Mouse (Mus musculus) MEL (cell line): Measurements from ENCODE around the gene Erc2. TPM values are rescaled to one million over a fixed set of nuclear protein-coding genes. Genes with fewer than 3 reads are reported as not detected.

Experiments
- DNase-seq: peaks from one replicate; pipeline ENCODE4 v3.0.0; 2011; ENCODE audit warnings: low read depth, low spot score
- H3K27ac ChIP-seq: 2 replicates; pipeline ENCODE4 v1.5.1; 2012; ENCODE audit warnings: low read depth, mild to moderate bottlenecking, control low read depth, low read length, moderate library complexity; ENCODE audit not compliant: control insufficient read depth
- H3K27me3 ChIP-seq, 2 experiments: fragments of 150-350 bp in 1 of 2; sonication (generic) in 1 of 2; 2 replicates each; pipeline ENCODE4 v1.6.1; 2012; ENCODE audit warnings: low read length in 2 of 2, mild to moderate bottlenecking in 2 of 2, improper control_type of control experiment in 1 of 2, moderate library complexity in 1 of 2; ENCODE audit not compliant: insufficient read depth in 2 of 2, control insufficient read depth in 1 of 2
- H3K36me3 ChIP-seq, 2 experiments: 2 replicates each; pipeline ENCODE4 v1.6.1; 2012 to 2014; ENCODE audit warnings: low read length in 2 of 2, improper control_type of control experiment in 1 of 2, inconsistent platforms in 1 of 2, mild to moderate bottlenecking in 1 of 2; ENCODE audit not compliant: insufficient read depth in 2 of 2, control insufficient read depth in 1 of 2
- H3K4me1 ChIP-seq, 2 experiments: fragments of 150-350 bp in 1 of 2; sonication (generic) in 1 of 2; 2 replicates each; pipeline ENCODE4 v1.6.1; 2012; ENCODE audit warnings: low read length in 2 of 2, improper control_type of control experiment in 1 of 2, mild to moderate bottlenecking in 1 of 2; ENCODE audit not compliant: insufficient read depth in 2 of 2, control insufficient read depth in 1 of 2
- H3K4me3 ChIP-seq, 2 experiments: fragments of 150-350 bp in 1 of 2; sonication (generic) in 1 of 2; 2 replicates each; pipeline ENCODE4 v1.5.1; 2012; ENCODE audit warnings: low read depth in 2 of 2, low read length in 2 of 2, mild to moderate bottlenecking in 2 of 2, moderate library complexity in 2 of 2, control low read depth in 1 of 2, improper control_type of control experiment in 1 of 2; ENCODE audit not compliant: control insufficient read depth in 1 of 2, insufficient read depth in 1 of 2
- H3K79me2 ChIP-seq: 2 replicates; pipeline ENCODE4 v1.6.1; 2012; ENCODE audit warnings: mild to moderate bottlenecking, low read length, moderate library complexity; ENCODE audit not compliant: control insufficient read depth, poor library complexity, insufficient read depth
- H3K9ac ChIP-seq: 2 replicates; pipeline ENCODE4 v1.6.1; 2012; ENCODE audit warnings: low read depth, mild to moderate bottlenecking, control low read depth, low read length, moderate library complexity; ENCODE audit not compliant: control insufficient read depth, poor library complexity, severe bottlenecking
- H3K9me3 ChIP-seq: fragments of 150-350 bp; sonication (generic); replicated peaks from 2 replicates; pipeline ENCODE4 v1.6.1; 2012; ENCODE audit warnings: mild to moderate bottlenecking, low read length, improper control_type of control experiment, moderate library complexity; ENCODE audit not compliant: insufficient read depth
- BHLHE40 ChIP-seq: IDR thresholded peaks from 2 replicates; pipeline ENCODE4 v1.6.1; 2012; ENCODE audit warnings: low read depth, mild to moderate bottlenecking, inconsistent platforms, low read length, improper control_type of control experiment, borderline replicate concordance
- CHD1 ChIP-seq: IDR thresholded peaks from 2 replicates; pipeline ENCODE4 v1.6.1; 2012; ENCODE audit warnings: low read depth, mild to moderate bottlenecking, inconsistent platforms, low read length, improper control_type of control experiment
- CHD2 ChIP-seq: IDR thresholded peaks from 2 replicates; pipeline ENCODE4 v1.6.1; 2011; ENCODE audit warnings: low read length, improper control_type of control experiment
- CTCF ChIP-seq, 3 experiments: IDR thresholded peaks in 2 of 3; conservative IDR thresholded peaks in 1 of 3; 2 replicates each; pipeline ENCODE4 v1.5.1; 2011 to 2012; ENCODE audit warnings: low read length in 3 of 3, low read depth in 2 of 3, mild to moderate bottlenecking in 2 of 3, improper control_type of control experiment in 1 of 3, inconsistent platforms in 1 of 3, mixed read lengths in 1 of 3, moderate library complexity in 1 of 3; ENCODE audit not compliant: control insufficient read depth in 1 of 3, insufficient read depth in 1 of 3, poor library complexity in 1 of 3, severe bottlenecking in 1 of 3
- E2F4 ChIP-seq: IDR thresholded peaks from 2 replicates; pipeline ENCODE4 v1.6.1; 2011; ENCODE audit warnings: low read depth, low read length, improper control_type of control experiment, borderline replicate concordance
- EP300 ChIP-seq, 2 experiments: IDR thresholded peaks; 2 replicates each; pipeline ENCODE4 v1.6.1; 2011; ENCODE audit warnings: improper control_type of control experiment in 2 of 2, low read length in 2 of 2, low read depth in 1 of 2, mild to moderate bottlenecking in 1 of 2
- GABPA ChIP-seq: IDR thresholded peaks from 2 replicates; pipeline ENCODE4 v1.6.1; 2012; ENCODE audit warnings: low read depth, mild to moderate bottlenecking, inconsistent platforms, low read length, improper control_type of control experiment, moderate library complexity
- JUND ChIP-seq: IDR thresholded peaks from 2 replicates; pipeline ENCODE4 v1.6.1; 2011; ENCODE audit warnings: low read depth, mild to moderate bottlenecking, improper control_type of control experiment, low read length
- MAX ChIP-seq: IDR thresholded peaks from 2 replicates; pipeline ENCODE4 v1.6.1; 2011; ENCODE audit warnings: low read length, improper control_type of control experiment
- MEF2A ChIP-seq: IDR thresholded peaks from 2 replicates; pipeline ENCODE4 v1.6.1; 2014; ENCODE audit warnings: low read depth, mild to moderate bottlenecking, inconsistent platforms, low read length, improper control_type of control experiment; ENCODE audit not compliant: poor library complexity, insufficient replicate concordance, severe bottlenecking; ENCODE audit errors: extremely low read depth
- MYB ChIP-seq: IDR thresholded peaks from 2 replicates; pipeline ENCODE4 v1.6.1; 2011; ENCODE audit warnings: mild to moderate bottlenecking, low read depth, low read length, improper control_type of control experiment
- POLR2AphosphoS2 ChIP-seq: IDR thresholded peaks from 2 replicates; pipeline ENCODE4 v1.6.1; 2011; ENCODE audit warnings: low read length, improper control_type of control experiment
- POLR2AphosphoS5 ChIP-seq: IDR thresholded peaks from 2 replicates; pipeline ENCODE4 v1.6.1; 2012; ENCODE audit warnings: low read depth, borderline replicate concordance, mild to moderate bottlenecking, inconsistent platforms, low read length, moderate library complexity, mixed read lengths
- RAD21 ChIP-seq: IDR thresholded peaks from 2 replicates; pipeline ENCODE4 v1.6.1; 2011; ENCODE audit warnings: mild to moderate bottlenecking, low read depth, low read length, improper control_type of control experiment
- RCOR1 ChIP-seq: IDR thresholded peaks from 2 replicates; pipeline ENCODE4 v1.6.1; 2012; ENCODE audit warnings: low read depth, mild to moderate bottlenecking, inconsistent platforms, low read length, improper control_type of control experiment
- SIN3A ChIP-seq: IDR thresholded peaks from 2 replicates; pipeline ENCODE4 v1.6.1; 2012; ENCODE audit warnings: low read length, improper control_type of control experiment, inconsistent platforms
- SMC3 ChIP-seq: IDR thresholded peaks from 2 replicates; pipeline ENCODE4 v1.6.1; 2011; ENCODE audit warnings: low read depth, low read length, improper control_type of control experiment
- TAL1 ChIP-seq: IDR thresholded peaks from 2 replicates; pipeline ENCODE4 v1.6.1; 2012; ENCODE audit warnings: mild to moderate bottlenecking, inconsistent platforms, low read length, moderate library complexity, mixed read lengths
- TBP ChIP-seq: IDR thresholded peaks from 2 replicates; pipeline ENCODE4 v1.8.0; 2011; ENCODE audit warnings: low read depth, low read length, improper control_type of control experiment
- TCF12 ChIP-seq: IDR thresholded peaks from 2 replicates; pipeline ENCODE4 v1.6.1; 2014; ENCODE audit warnings: low read depth, mild to moderate bottlenecking, inconsistent platforms, low read length, improper control_type of control experiment, moderate library complexity
- UBTF ChIP-seq: IDR thresholded peaks from 2 replicates; pipeline ENCODE4 v1.6.1; 2012; ENCODE audit warnings: low read depth, mild to moderate bottlenecking, inconsistent platforms, low read length, improper control_type of control experiment, moderate library complexity, borderline replicate concordance; ENCODE audit not compliant: insufficient read depth
- USF1 ChIP-seq: IDR thresholded peaks from 2 replicates; pipeline ENCODE4 v1.6.1; 2014; ENCODE audit warnings: low read depth, mild to moderate bottlenecking, inconsistent platforms, low read length, improper control_type of control experiment, moderate library complexity
- USF2 ChIP-seq, 2 experiments: IDR thresholded peaks; 2 replicates each; pipeline ENCODE4 v1.6.1; 2011 to 2012; ENCODE audit warnings: improper control_type of control experiment in 2 of 2, low read length in 2 of 2, borderline replicate concordance in 1 of 2, inconsistent platforms in 1 of 2, low read depth in 1 of 2, mild to moderate bottlenecking in 1 of 2; ENCODE audit not compliant: insufficient read depth in 1 of 2
- ZKSCAN1 ChIP-seq: IDR thresholded peaks from 2 replicates; pipeline ENCODE4 v1.6.1; 2012; ENCODE audit warnings: low read depth, mild to moderate bottlenecking, inconsistent platforms, low read length, improper control_type of control experiment, moderate library complexity
- ZMIZ1 ChIP-seq: IDR thresholded peaks from 2 replicates; pipeline ENCODE4 v1.6.1; 2012; ENCODE audit warnings: low read depth, mild to moderate bottlenecking, inconsistent platforms, low read length, improper control_type of control experiment, moderate library complexity
- ZNF384 ChIP-seq: IDR thresholded peaks from 2 replicates; pipeline ENCODE4 v1.6.1; 2012; ENCODE audit warnings: low read depth, mild to moderate bottlenecking, inconsistent platforms, low read length, improper control_type of control experiment
- polyA plus RNA-seq, 2 experiments: library from polyadenylated mRNA; stranded (reverse) in 1 of 2; unstranded in 1 of 2; fragments of >175 nt in 1 of 2; fragments of >200 nt in 1 of 2; gene quantifications; 2 replicates each; pipeline versions ENCODE4 v1.2.1 to v1.2.4; 2012; ENCODE audit warnings: low replicate concordance in 2 of 2, low read depth in 1 of 2; ENCODE audit not compliant: insufficient read length in 2 of 2, insufficient read depth in 1 of 2, missing spikeins in 1 of 2
- total RNA-seq: library from RNA; depleted of rRNA; stranded (reverse); fragments of 300-350 nt; gene quantifications from 2 replicates; pipeline ENCODE4 v1.2.3, GENCODE M21; 2012

Erc2 gene
- total and polyA plus RNA-seq, 3 experiments, result not detected

DNA sequence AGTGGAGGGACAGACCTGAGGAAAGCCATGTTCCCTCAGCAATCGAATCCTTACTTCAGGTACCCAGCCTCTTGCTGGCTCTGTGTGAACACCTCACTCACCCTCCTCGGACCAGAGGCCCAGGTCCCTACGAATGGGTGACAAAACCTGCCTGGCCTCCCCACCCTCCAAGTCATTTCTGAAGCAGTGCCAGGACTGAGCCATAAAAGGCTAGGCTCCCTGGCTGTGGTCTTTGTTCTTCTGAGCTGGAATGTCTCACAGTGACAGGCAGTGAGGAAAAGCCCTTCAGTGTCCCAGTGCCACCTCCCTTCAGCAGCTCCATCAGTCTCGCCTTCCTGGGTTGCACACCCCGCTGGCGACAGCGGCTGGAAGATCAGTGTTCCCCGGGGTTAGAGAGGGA is 794.8 kb downstream of the Erc2 start:
- TF ChIP-seq POLR2AphosphoS2 (no peak), MEF2A (no peak), RCOR1 (no peak), E2F4 (no peak), USF2 (IDR thresholded peaks at IDR 0.05; ENCODE audit: borderline replicate concordance in 1 of 2, insufficient read depth in 1 of 2, low read depth in 1 of 2, low read length in 2 of 2) (no peak), EP300 (IDR thresholded peaks at IDR 0.05; ENCODE audit: low read depth in 1 of 2, low read length in 2 of 2) (no peak), JUND (no peak), ZKSCAN1 (no peak), RAD21 (no peak), TAL1 (no peak), CHD1 (no peak), ZMIZ1 (no peak), ZNF384 (no peak)
- Histone ChIP-seq H3K27me3 (no peaks in the 10 kb centered on the region), H3K27ac (no peak overlapping the region), H3K4me1 (no peaks in the 10 kb centered on the region), H3K4me3 (no peak overlapping the region), H3K9ac (no peak overlapping the region), H3K36me3 (no peaks in the 10 kb centered on the region), H3K9me3 (no peaks in the 10 kb centered on the region), H3K79me2 (no peaks in the 10 kb centered on the region)
- DNase-seq, result no peak

DNA sequence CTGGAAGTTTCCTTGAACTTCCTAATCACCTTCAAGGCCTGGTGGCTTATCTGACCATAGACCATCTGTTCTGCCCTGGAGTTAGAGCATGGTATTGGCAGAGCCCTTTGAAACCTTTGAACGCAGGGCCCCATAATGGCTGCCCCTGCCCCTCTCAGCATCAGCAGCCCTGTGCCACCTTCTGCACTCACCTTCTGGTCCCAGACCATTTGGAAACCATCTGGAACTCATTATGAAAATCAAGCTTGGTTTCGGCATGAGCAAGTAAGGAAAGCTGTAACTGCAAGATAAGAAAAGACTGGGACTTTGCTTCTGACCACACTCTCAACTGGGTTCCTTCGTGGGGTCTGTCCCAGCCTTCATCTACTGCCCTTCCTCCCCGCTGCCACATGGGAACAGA is 796.3 kb downstream of the Erc2 start:
- no peaks in the 10 kb centered on the region for H3K9me3 ChIP-seq

GRCm38 (mm10) chr14:28419188-28419587 is 797.0 kb downstream of the Erc2 start:
- Histone ChIP-seq H3K9me3 (no peaks in the 10 kb centered on the region), H3K4me3 (no peak overlapping the region), H3K9ac (no peak overlapping the region), H3K27me3 (no peaks in the 10 kb centered on the region), H3K36me3 (no peaks in the 10 kb centered on the region), H3K4me1 (no peaks in the 10 kb centered on the region)
- DNase-seq, result no peak
- TF ChIP-seq POLR2AphosphoS5 (no peak), CHD2 (no peak), RCOR1 (no peak), USF1 (no peak), POLR2AphosphoS2 (no peak), MYB (no peak), TBP (no peak), ZMIZ1 (no peak), GABPA (no peak), TCF12 (no peak), BHLHE40 (no peak), SIN3A (no peak), TAL1 (no peak), CHD1 (no peak), MAX (no peak), SMC3 (no peak), UBTF (no peak), MEF2A (no peak), CTCF (IDR thresholded peaks at IDR 0.05 in 2 of 3, conservative IDR thresholded peaks at IDR 0.05 in 1 of 3; ENCODE audit: control insufficient read depth in 1 of 3, insufficient read depth in 1 of 3, low read depth in 2 of 3, low read length in 3 of 3, poor library complexity in 1 of 3, severe bottlenecking in 1 of 3) (no peak)
- TF ChIP-seq, all 39 proteins: peak for 0
- Histone ChIP-seq H3K27ac (no peak overlapping the region), H3K79me2 (no peaks in the 10 kb centered on the region)

More for the DNA sequence above, 796.3 kb downstream of the Erc2 start:
- Histone ChIP-seq H3K4me1 (no peaks in the 10 kb centered on the region), H3K9ac (no peak overlapping the region), H3K4me3 (no peak overlapping the region), H3K36me3 (no peaks in the 10 kb centered on the region), H3K27me3 (no peaks in the 10 kb centered on the region), H3K27ac (no peak overlapping the region), H3K79me2 (no peaks in the 10 kb centered on the region)
- no peak for DNase-seq
- TF ChIP-seq CHD1, result no peak
- no peak for TF ChIP-seq UBTF
